Mouse (Mus musculus) MEL (cell line): Measurements from ENCODE around the gene Pim2. TPM values are rescaled to one million over a fixed set of nuclear protein-coding genes. Genes with fewer than 3 reads are reported as not detected.
A peak's percentile ranks its signal among the peaks of the same experiment; 100 is the strongest.

Experiments
- DNase-seq: peaks from one replicate; pipeline ENCODE4 v3.0.0; 2011; ENCODE audit warnings: low read depth, low spot score
- H3K27ac ChIP-seq: 2 replicates; pipeline ENCODE4 v1.5.1; 2012; ENCODE audit warnings: low read depth, mild to moderate bottlenecking, control low read depth, low read length, moderate library complexity; ENCODE audit not compliant: control insufficient read depth
- H3K27me3 ChIP-seq, 2 experiments: fragments of 150-350 bp in 1 of 2; sonication (generic) in 1 of 2; 2 replicates each; pipeline ENCODE4 v1.6.1; 2012; ENCODE audit warnings: low read length in 2 of 2, mild to moderate bottlenecking in 2 of 2, improper control_type of control experiment in 1 of 2, moderate library complexity in 1 of 2; ENCODE audit not compliant: insufficient read depth in 2 of 2, control insufficient read depth in 1 of 2
- H3K36me3 ChIP-seq, 2 experiments: 2 replicates each; pipeline ENCODE4 v1.6.1; 2012 to 2014; ENCODE audit warnings: low read length in 2 of 2, improper control_type of control experiment in 1 of 2, inconsistent platforms in 1 of 2, mild to moderate bottlenecking in 1 of 2; ENCODE audit not compliant: insufficient read depth in 2 of 2, control insufficient read depth in 1 of 2
- H3K4me1 ChIP-seq, 2 experiments: fragments of 150-350 bp in 1 of 2; sonication (generic) in 1 of 2; 2 replicates each; pipeline ENCODE4 v1.6.1; 2012; ENCODE audit warnings: low read length in 2 of 2, improper control_type of control experiment in 1 of 2, mild to moderate bottlenecking in 1 of 2; ENCODE audit not compliant: insufficient read depth in 2 of 2, control insufficient read depth in 1 of 2
- H3K4me3 ChIP-seq, 2 experiments: fragments of 150-350 bp in 1 of 2; sonication (generic) in 1 of 2; 2 replicates each; pipeline ENCODE4 v1.5.1; 2012; ENCODE audit warnings: low read depth in 2 of 2, low read length in 2 of 2, mild to moderate bottlenecking in 2 of 2, moderate library complexity in 2 of 2, control low read depth in 1 of 2, improper control_type of control experiment in 1 of 2; ENCODE audit not compliant: control insufficient read depth in 1 of 2, insufficient read depth in 1 of 2
- H3K79me2 ChIP-seq: 2 replicates; pipeline ENCODE4 v1.6.1; 2012; ENCODE audit warnings: mild to moderate bottlenecking, low read length, moderate library complexity; ENCODE audit not compliant: control insufficient read depth, poor library complexity, insufficient read depth
- H3K9ac ChIP-seq: 2 replicates; pipeline ENCODE4 v1.6.1; 2012; ENCODE audit warnings: low read depth, mild to moderate bottlenecking, control low read depth, low read length, moderate library complexity; ENCODE audit not compliant: control insufficient read depth, poor library complexity, severe bottlenecking
- H3K9me3 ChIP-seq: fragments of 150-350 bp; sonication (generic); replicated peaks from 2 replicates; pipeline ENCODE4 v1.6.1; 2012; ENCODE audit warnings: mild to moderate bottlenecking, low read length, improper control_type of control experiment, moderate library complexity; ENCODE audit not compliant: insufficient read depth
- BHLHE40 ChIP-seq: IDR thresholded peaks from 2 replicates; pipeline ENCODE4 v1.6.1; 2012; ENCODE audit warnings: low read depth, mild to moderate bottlenecking, inconsistent platforms, low read length, improper control_type of control experiment, borderline replicate concordance
- ELF1 ChIP-seq: IDR thresholded peaks from 2 replicates; pipeline ENCODE4 v1.6.1; 2014; ENCODE audit warnings: low read depth, mild to moderate bottlenecking, inconsistent platforms, low read length, improper control_type of control experiment, moderate library complexity
- GABPA ChIP-seq: IDR thresholded peaks from 2 replicates; pipeline ENCODE4 v1.6.1; 2012; ENCODE audit warnings: low read depth, mild to moderate bottlenecking, inconsistent platforms, low read length, improper control_type of control experiment, moderate library complexity
- GATA1 ChIP-seq: IDR thresholded peaks from 2 replicates; pipeline ENCODE4 v1.6.1; 2011; ENCODE audit warnings: low read depth, low read length, improper control_type of control experiment
- HCFC1 ChIP-seq: IDR thresholded peaks from 2 replicates; pipeline ENCODE4 v1.6.1; 2012; ENCODE audit warnings: low read depth, mild to moderate bottlenecking, inconsistent platforms, low read length, improper control_type of control experiment, moderate library complexity
- JUND ChIP-seq: IDR thresholded peaks from 2 replicates; pipeline ENCODE4 v1.6.1; 2011; ENCODE audit warnings: low read depth, mild to moderate bottlenecking, improper control_type of control experiment, low read length
- MXI1 ChIP-seq: IDR thresholded peaks from 2 replicates; pipeline ENCODE4 v1.6.1; 2011; ENCODE audit warnings: mild to moderate bottlenecking, low read depth, low read length, improper control_type of control experiment
- MYB ChIP-seq: IDR thresholded peaks from 2 replicates; pipeline ENCODE4 v1.6.1; 2011; ENCODE audit warnings: mild to moderate bottlenecking, low read depth, low read length, improper control_type of control experiment
- MYC ChIP-seq: IDR thresholded peaks from 2 replicates; pipeline ENCODE4 v1.6.1; 2011; ENCODE audit warnings: low read depth, mild to moderate bottlenecking, low read length, improper control_type of control experiment, moderate library complexity
- NRF1 ChIP-seq: IDR thresholded peaks from 2 replicates; pipeline ENCODE4 v1.6.1; 2014; ENCODE audit warnings: low read depth, mild to moderate bottlenecking, inconsistent platforms, low read length, improper control_type of control experiment, moderate library complexity; ENCODE audit not compliant: poor library complexity, insufficient read depth, severe bottlenecking
- POLR2A ChIP-seq, 2 experiments: IDR thresholded peaks; 2 replicates each; pipeline ENCODE4 v1.6.1; 2011 to 2012; ENCODE audit warnings: low read length in 2 of 2, mild to moderate bottlenecking in 2 of 2, control low read depth in 1 of 2, improper control_type of control experiment in 1 of 2, low read depth in 1 of 2, moderate library complexity in 1 of 2; ENCODE audit not compliant: control insufficient read depth in 1 of 2, insufficient read depth in 1 of 2, poor library complexity in 1 of 2
- POLR2AphosphoS2 ChIP-seq: IDR thresholded peaks from 2 replicates; pipeline ENCODE4 v1.6.1; 2011; ENCODE audit warnings: low read length, improper control_type of control experiment
- SMC3 ChIP-seq: IDR thresholded peaks from 2 replicates; pipeline ENCODE4 v1.6.1; 2011; ENCODE audit warnings: low read depth, low read length, improper control_type of control experiment
- TAL1 ChIP-seq: IDR thresholded peaks from 2 replicates; pipeline ENCODE4 v1.6.1; 2012; ENCODE audit warnings: mild to moderate bottlenecking, inconsistent platforms, low read length, moderate library complexity, mixed read lengths
- TBP ChIP-seq: IDR thresholded peaks from 2 replicates; pipeline ENCODE4 v1.8.0; 2011; ENCODE audit warnings: low read depth, low read length, improper control_type of control experiment
- USF1 ChIP-seq: IDR thresholded peaks from 2 replicates; pipeline ENCODE4 v1.6.1; 2014; ENCODE audit warnings: low read depth, mild to moderate bottlenecking, inconsistent platforms, low read length, improper control_type of control experiment, moderate library complexity
- ZKSCAN1 ChIP-seq: IDR thresholded peaks from 2 replicates; pipeline ENCODE4 v1.6.1; 2012; ENCODE audit warnings: low read depth, mild to moderate bottlenecking, inconsistent platforms, low read length, improper control_type of control experiment, moderate library complexity
- ZNF384 ChIP-seq: IDR thresholded peaks from 2 replicates; pipeline ENCODE4 v1.6.1; 2012; ENCODE audit warnings: low read depth, mild to moderate bottlenecking, inconsistent platforms, low read length, improper control_type of control experiment
- polyA plus RNA-seq, 2 experiments: library from polyadenylated mRNA; stranded (reverse) in 1 of 2; unstranded in 1 of 2; fragments of >175 nt in 1 of 2; fragments of >200 nt in 1 of 2; gene quantifications; 2 replicates each; pipeline versions ENCODE4 v1.2.1 to v1.2.4; 2012; ENCODE audit warnings: low replicate concordance in 2 of 2, low read depth in 1 of 2; ENCODE audit not compliant: insufficient read length in 2 of 2, insufficient read depth in 1 of 2, missing spikeins in 1 of 2
- total RNA-seq: library from RNA; depleted of rRNA; stranded (reverse); fragments of 300-350 nt; gene quantifications from 2 replicates; pipeline ENCODE4 v1.2.3, GENCODE M21; 2012

Pim2 gene
- total and polyA plus RNA-seq, 3 experiments, result 6.4 to 21.7 TPM; not detected in 1

DNA sequence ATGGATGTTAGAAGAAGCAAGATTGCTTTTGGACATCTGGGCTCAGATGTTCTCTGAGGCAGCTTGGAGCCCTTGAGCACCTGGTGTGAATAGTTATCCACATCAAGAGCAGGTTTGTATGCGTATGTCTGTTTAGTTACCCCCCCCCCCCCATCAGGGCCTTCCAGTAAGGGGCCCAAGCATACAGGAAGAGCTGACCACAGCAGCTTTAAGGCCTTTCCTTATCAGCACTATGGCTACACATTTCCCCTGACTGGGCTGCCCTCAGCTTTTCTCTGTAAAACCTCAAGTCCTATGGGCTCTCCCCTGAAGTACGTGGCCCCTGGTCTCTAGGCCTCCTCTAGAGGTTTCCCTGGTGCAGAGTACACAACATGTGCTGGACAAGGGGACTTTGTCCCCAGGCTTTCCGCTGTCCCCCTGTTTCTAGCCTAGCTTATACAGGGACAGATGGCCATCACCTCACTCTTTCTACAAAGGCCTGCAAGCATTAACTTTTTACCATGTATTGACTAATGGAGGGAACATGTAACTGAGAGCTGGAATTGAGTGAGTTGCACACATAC, 18.8 kb upstream of the Pim2 start:
- Histone ChIP-seq H3K27me3 (no peaks in the 10 kb centered on the region), H3K27ac (no peak overlapping the region), H3K36me3 (peaks cover 3 to 27% of the 10 kb centered on the region in 2 experiments; a peak in 2 of 4 replicates), H3K79me2 (peaks cover 19% of the 10 kb centered on the region), H3K4me1 (no peaks in the 10 kb centered on the region), H3K9me3 (no peaks in the 10 kb centered on the region)
- DNase-seq, result no peak
- TF ChIP-seq TAL1 (no peak), ZKSCAN1 (no peak), HCFC1 (no peak), ZNF384 (no peak), BHLHE40 (no peak), GABPA (no peak), POLR2AphosphoS2 (no peak), SMC3 (no peak)
- TF ChIP-seq, all 39 proteins: peak for 0
- Histone ChIP-seq H3K4me3 (no peak overlapping the region), H3K9ac (no peak overlapping the region)

DNA sequence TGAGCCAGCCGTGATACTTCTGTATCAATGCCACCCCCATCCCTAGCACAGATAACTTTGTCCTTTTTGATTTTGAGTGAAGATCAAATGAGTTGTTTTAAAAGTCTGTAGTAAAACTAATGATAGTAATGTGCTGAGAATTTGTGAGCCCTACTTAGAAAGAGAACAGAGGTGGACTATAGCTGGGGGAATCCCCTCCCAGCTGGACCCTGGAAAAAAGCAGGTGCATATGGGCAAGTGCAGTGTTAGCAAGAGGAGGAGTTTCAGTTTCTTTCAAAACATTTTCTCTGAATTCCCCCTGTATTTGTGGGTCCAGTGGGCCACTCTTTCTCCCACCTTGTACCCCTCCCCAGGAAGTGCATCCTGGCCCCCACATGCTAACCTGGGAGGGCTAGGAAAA, 14.9 kb upstream of the Pim2 start:
- H3K36me3 ChIP-seq, result peaks cover 3 to 15% of the 10 kb centered on the region in 2 experiments; a peak in 2 of 4 replicates
- H3K27ac ChIP-seq, result no peak overlapping the region
- peaks cover 25% of the 10 kb centered on the region for H3K79me2 ChIP-seq
- no peak for DNase-seq
- H3K9ac ChIP-seq, result no peak overlapping the region
- no peak for TF ChIP-seq USF1
- TF ChIP-seq ELF1, result no peak
- H3K9me3 ChIP-seq, result no peaks in the 10 kb centered on the region
- no peak overlapping the region for H3K4me3 ChIP-seq
- H3K4me1 ChIP-seq, result no peaks in the 10 kb centered on the region
- H3K27me3 ChIP-seq, result no peaks in the 10 kb centered on the region

DNA sequence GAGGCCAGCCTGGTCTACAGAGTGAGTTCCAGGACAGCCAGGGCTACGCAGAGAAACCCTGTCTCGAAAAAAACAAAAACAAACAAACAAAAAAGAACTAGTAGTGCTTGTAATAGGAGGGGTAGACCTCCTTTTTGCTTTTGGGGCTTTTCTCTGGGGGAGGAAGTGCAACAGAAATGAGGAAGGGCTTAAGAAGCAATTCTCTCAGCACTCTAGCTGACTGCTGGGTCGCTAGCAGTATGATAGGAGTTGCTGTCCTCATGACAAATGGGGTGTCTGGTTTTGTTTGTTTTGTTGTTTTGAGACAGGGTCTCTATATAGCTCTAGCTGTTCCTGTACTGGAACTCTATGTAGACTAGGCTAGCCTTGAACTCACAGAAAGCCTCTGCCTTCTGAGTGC, 13.5 kb upstream of the Pim2 start:
- peaks cover 22% of the 10 kb centered on the region for H3K79me2 ChIP-seq
- no peak overlapping the region for H3K27ac ChIP-seq
- no peaks in the 10 kb centered on the region for H3K9me3 ChIP-seq
- H3K36me3 ChIP-seq, result peaks cover 3 to 13% of the 10 kb centered on the region in 2 experiments; a peak in 2 of 4 replicates
- no peak for TF ChIP-seq JUND
- TF ChIP-seq TBP, result no peak
- no peak for TF ChIP-seq POLR2A (IDR thresholded peaks at IDR 0.05; ENCODE audit: control insufficient read depth in 1 of 2, insufficient read depth in 1 of 2, low read depth in 1 of 2, low read length in 2 of 2, poor library complexity in 1 of 2)
- TF ChIP-seq GATA1, result no peak
- TF ChIP-seq SMC3, result no peak
- no peak for TF ChIP-seq ZKSCAN1
- TF ChIP-seq ZNF384, result no peak
- no peak for TF ChIP-seq MYC
- no peak for TF ChIP-seq MYB
- no peak for TF ChIP-seq USF1
- no peak for TF ChIP-seq GABPA
- TF ChIP-seq NRF1, result no peak
- no peak for TF ChIP-seq MXI1
- no peaks in the 10 kb centered on the region for H3K27me3 ChIP-seq
- H3K4me3 ChIP-seq, result no peak overlapping the region
- DNase-seq, result peak; percentile 44
- no peaks in the 10 kb centered on the region for H3K4me1 ChIP-seq
- no peak overlapping the region for H3K9ac ChIP-seq
